Comparison of ENCODE assay signal across 8 mouse cellular contexts in the genomic region with DNA sequence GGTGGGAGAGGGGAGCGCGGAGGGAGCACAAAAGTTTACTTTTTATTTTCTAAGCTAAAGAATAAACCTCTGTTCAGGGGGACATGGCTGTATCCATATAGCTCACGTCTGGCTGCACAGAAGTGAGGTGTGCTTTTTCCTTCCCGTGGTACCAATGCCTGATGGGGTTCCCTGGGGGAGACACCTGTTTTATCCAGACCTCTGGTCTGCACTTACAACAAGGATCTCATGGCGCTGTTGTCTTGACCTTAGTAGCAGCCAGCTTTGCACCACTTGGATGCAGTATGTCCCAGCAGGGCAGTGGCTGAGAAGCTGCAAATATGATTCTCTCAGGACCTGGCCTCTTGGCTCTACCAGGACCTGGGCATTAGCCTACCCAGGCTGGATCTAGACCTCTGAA.
DNase-seq lines count a peak whose midpoint lies in the region; ATAC-seq lines count a peak whose summit lies in the region.

No protein-coding gene starts in this region.

- peak; percentile 4 to 39 for DNase-seq in heart, adult 18-20 months
- no peak for DNase-seq in heart, adult 9 months (ENCODE audit: low spot score in 2 of 2)
- DNase-seq in ZHBTc4 (ENCODE audit: low read depth, low spot score) (peak; percentile 44), adipocyte (ENCODE audit: low spot score) (no peak)
- no peak for DNase-seq in layer of hippocampus, postnatal 36 days

- no peaks in the 10 kb centered on the region for H3K27me3 ChIP-seq in heart, embryonic 15.5 days
- no peaks in the 10 kb centered on the region for H3K27me3 ChIP-seq in liver, embryonic 12.5 days (replicated peaks)
- no peaks in the 10 kb centered on the region for H3K27me3 ChIP-seq in stomach, embryonic 16.5 days (ENCODE audit: control insufficient read depth, insufficient read depth, low read length)

- no peaks in the 10 kb centered on the region for H3K36me3 ChIP-seq in heart, embryonic 15.5 days
- H3K36me3 ChIP-seq in liver, embryonic 12.5 days: no peaks in the 10 kb centered on the region
- H3K36me3 ChIP-seq in stomach, embryonic 16.5 days (ENCODE audit: control insufficient read depth, insufficient read depth, low read length): no peaks in the 10 kb centered on the region

- ATAC-seq in heart, embryonic 15.5 days (replicated peaks; ENCODE audit: insufficient number of reproducible peaks, insufficient read depth, low FRiP score, low read depth): peak; percentile 24
- ATAC-seq in liver, embryonic 12.5 days: peak; percentile 15; the same call in 1 of the 2 replicates
- peak; percentile 6; the same call in 1 of the 2 replicates for ATAC-seq in stomach, embryonic 16.5 days (ENCODE audit: insufficient read depth, low FRiP score)

- 11% methylated on average over 5 of the region's 5 CpGs for WGBS in heart, embryonic 15.5 days
- WGBS in liver, embryonic 12.5 days (ENCODE audit: insufficient replicate concordance): 12% methylated on average over 5 of the region's 5 CpGs
- 9% methylated on average over 5 of the region's 5 CpGs for WGBS in stomach, embryonic 16.5 days

- peaks cover 19% of the 10 kb centered on the region for H3K4me1 ChIP-seq in heart, embryonic 15.5 days (replicated peaks)
- peaks cover 4% of the 10 kb centered on the region; the same call in 1 of the 2 replicates for H3K4me1 ChIP-seq in liver, embryonic 12.5 days
- peaks cover 8% of the 10 kb centered on the region for H3K4me1 ChIP-seq in stomach, embryonic 16.5 days (ENCODE audit: control insufficient read depth, insufficient read depth, low read length)

- H3K4me2 ChIP-seq in heart, embryonic 15.5 days: peak overlapping the region; percentile 80
- H3K4me2 ChIP-seq in liver, embryonic 12.5 days: peak overlapping the region; percentile 55
- H3K4me2 ChIP-seq in stomach, embryonic 16.5 days (ENCODE audit: low read depth, low read length): peak overlapping the region; percentile 59

- peak overlapping the region; percentile 47 for H3K4me3 ChIP-seq in heart, embryonic 15.5 days
- H3K4me3 ChIP-seq in liver, embryonic 12.5 days: peak overlapping the region; percentile 22; the same call in 1 of the 2 replicates
- peak overlapping the region; percentile 34 for H3K4me3 ChIP-seq in stomach, embryonic 16.5 days (replicated peaks; ENCODE audit: low read length)

- peak overlapping the region; percentile 37 for H3K27ac ChIP-seq in heart, embryonic 15.5 days
- no peak overlapping the region for H3K27ac ChIP-seq in liver, embryonic 12.5 days
- H3K27ac ChIP-seq in stomach, embryonic 16.5 days (ENCODE audit: low read length): peak overlapping the region; percentile 37; the same call in 1 of the 2 replicates

- no peaks in the 10 kb centered on the region for H3K9me3 ChIP-seq in heart, embryonic 15.5 days (replicated peaks)
- no peaks in the 10 kb centered on the region for H3K9me3 ChIP-seq in liver, embryonic 12.5 days (replicated peaks)
- no peaks in the 10 kb centered on the region for H3K9me3 ChIP-seq in stomach, embryonic 16.5 days (replicated peaks; ENCODE audit: control insufficient read depth, low read length)

- H3K9ac ChIP-seq in heart, embryonic 15.5 days: peak overlapping the region; percentile 49
- no peak overlapping the region for H3K9ac ChIP-seq in liver, embryonic 12.5 days
- H3K9ac ChIP-seq in stomach, embryonic 16.5 days (ENCODE audit: low read length): peak overlapping the region; percentile 51; the same call in 1 of the 2 replicates

Comparison
In these comparisons a context has a peak if more than half of its experiments do, and no peak if none do; other contexts are left out.
1. DNase-seq: peak in heart, adult 18-20 months (2 of 2) and ZHBTc4 (single experiment); none in heart, adult 9 months (0 of 2), adipocyte (single experiment) and layer of hippocampus, postnatal 36 days (0 of 2).
2. Peak in every context shown above with its lines, with median percentiles within 50 percentile points of each other: ATAC-seq, H3K4me2 ChIP-seq and H3K4me3 ChIP-seq.